Mouse (Mus musculus) lung, embryonic 16.5 days (tissue): ENCODE measurements around the gene Alox5ap. TPM values are rescaled to one million over a fixed set of nuclear protein-coding genes. Genes with fewer than 3 reads are reported as not detected.

Experiments used
- ATAC-seq: fragments of 200-750 bp; cut with Nextera tagmentation; 2 replicates; pipeline ENCODE4 v1.8.0; 2017; ENCODE audit warnings: low read depth, mild to moderate bottlenecking, moderate library complexity
- H3K27ac ChIP-seq: fragments of 300-500 bp; sonication (generic); 2 replicates; pipeline ENCODE4 v1.5.1; 2014; ENCODE audit warnings: mild to moderate bottlenecking, control low read depth, low read length
- H3K27me3 ChIP-seq: fragments of 300-500 bp; sonication (generic); 2 replicates; pipeline ENCODE4 v1.6.1; 2014; ENCODE audit warnings: low read depth, low read length, mixed read lengths; ENCODE audit not compliant: control insufficient read depth, insufficient read depth
- H3K36me3 ChIP-seq: fragments of 300-500 bp; sonication (generic); 2 replicates; pipeline ENCODE4 v1.6.1; 2014; ENCODE audit warnings: low read length; ENCODE audit not compliant: control insufficient read depth, insufficient read depth
- H3K4me1 ChIP-seq: fragments of 300-500 bp; sonication (generic); replicated peaks from 2 replicates; pipeline ENCODE4 v1.6.1; 2014; ENCODE audit warnings: low read length, mixed read lengths; ENCODE audit not compliant: control insufficient read depth, insufficient read depth
- H3K4me2 ChIP-seq: fragments of 300-500 bp; sonication (generic); 2 replicates; pipeline ENCODE4 v1.6.1; 2014; ENCODE audit warnings: low read depth, low read length, control low read depth
- H3K4me3 ChIP-seq: fragments of 300-500 bp; sonication (generic); 2 replicates; pipeline ENCODE4 v1.5.1; 2014; ENCODE audit warnings: mild to moderate bottlenecking, low read length, control low read depth
- H3K9ac ChIP-seq: fragments of 300-500 bp; sonication (generic); 2 replicates; pipeline ENCODE4 v1.6.1; 2014; ENCODE audit warnings: low read length, control low read depth
- H3K9me3 ChIP-seq: fragments of 300-500 bp; sonication (generic); 2 replicates; pipeline ENCODE4 v1.6.1; 2016; ENCODE audit warnings: low read length; ENCODE audit not compliant: control insufficient read depth
- WGBS: fragments of 180-500 bp; shearing (Covaris S2); extraction: QIAGEN DNeasy Blood & Tissue Kit; methylation state at CpG from one replicate; pipeline ENCODE4 v1.1.7; 2014; 5-methylcytosine and 5-hydroxymethylcytosine counted together
- polyA plus RNA-seq: library from polyadenylated mRNA; unstranded; fragments of >200 nt; fragmentation: Nextera tagmentation; extraction: Ambion mirVana; gene quantifications from 2 replicates; pipeline ENCODE4 v1.2.1, GENCODE M21; 2015

Alox5ap gene
- polyA plus RNA-seq, 1 experiment from 2014 or later: 22.0 TPM

DNA sequence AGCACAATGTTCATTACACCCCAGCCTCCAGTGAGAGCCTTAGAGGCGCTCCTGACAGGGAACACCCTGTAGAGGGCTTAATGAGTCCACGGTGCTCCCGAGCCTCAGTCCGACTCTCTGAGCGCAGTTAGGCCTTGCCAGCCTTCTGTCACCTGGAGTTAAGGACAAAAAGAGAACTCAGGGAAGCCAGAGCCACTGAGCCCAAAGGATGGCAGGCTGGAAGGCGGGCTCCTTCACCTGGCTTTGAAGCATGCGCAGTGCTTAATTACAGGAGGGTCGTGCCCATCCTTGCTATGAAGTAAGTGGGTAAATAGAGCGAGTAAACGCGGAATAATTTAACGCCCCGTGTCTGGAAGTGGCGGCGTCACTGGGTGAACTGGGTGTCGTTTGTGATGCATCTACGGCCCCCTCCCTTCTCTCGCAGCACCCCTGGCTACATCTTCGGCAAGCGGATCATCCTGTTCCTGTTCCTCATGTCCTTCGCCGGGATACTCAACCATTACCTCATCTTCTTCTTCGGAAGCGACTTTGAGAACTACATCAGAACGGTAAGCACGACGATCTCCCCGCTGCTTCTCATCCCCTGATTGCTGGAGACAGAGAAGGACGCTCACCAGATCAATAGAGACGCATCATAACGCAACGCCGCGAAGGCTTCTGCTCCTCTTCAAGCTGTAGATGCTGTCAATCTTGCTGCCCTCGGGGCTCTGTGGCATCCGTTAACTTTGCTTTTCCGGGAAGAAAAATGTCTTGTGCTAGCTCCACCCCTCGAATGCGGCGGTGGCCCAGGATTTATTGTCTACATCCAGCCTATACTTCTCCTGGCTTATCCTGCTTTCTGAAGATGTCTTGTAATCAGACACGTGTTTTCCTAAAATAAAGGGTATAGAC is 22.8 kb downstream of the Alox5ap start:
- ATAC-seq: no peak
- peak overlapping the region; percentile 50 for H3K9ac ChIP-seq
- H3K4me3 ChIP-seq: peak overlapping the region; percentile 39
- no peaks in the 10 kb centered on the region for H3K36me3 ChIP-seq
- H3K4me1 ChIP-seq: 0 out of 2 replicates have a peak, but pooled peaks cover 3% of the 10 kb centered on the region
- H3K4me2 ChIP-seq: peak overlapping the region; percentile 65
- 25% methylated on average over 41 of the region's 41 CpGs for WGBS
- no peak overlapping the region for H3K27ac ChIP-seq
- H3K27me3 ChIP-seq: peaks cover 2% of the 10 kb centered on the region; the same call in 1 of the 2 replicates
- no peaks in the 10 kb centered on the region; the same call in 1 of the 2 replicates for H3K9me3 ChIP-seq

DNA sequence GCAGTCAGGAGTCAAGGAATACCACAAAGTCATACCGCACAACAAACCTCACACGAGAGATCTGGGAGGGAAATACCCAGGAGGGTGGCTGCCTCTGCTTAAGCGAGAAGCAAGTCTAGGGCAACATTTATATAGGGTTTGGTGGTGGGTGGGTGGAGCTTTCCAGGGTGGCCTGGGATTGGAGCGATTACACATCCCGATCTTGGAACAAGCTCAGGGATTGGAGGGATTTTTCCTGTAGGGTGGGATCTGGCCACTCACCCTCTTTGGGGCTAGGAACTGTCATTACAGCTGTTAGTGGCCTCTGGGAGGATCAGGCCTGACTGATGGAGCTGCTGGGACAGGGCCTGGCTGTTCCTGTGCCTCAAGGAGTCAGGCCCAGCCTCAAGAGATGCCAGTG is 26.7 kb downstream of the Alox5ap start:
- no peak for ATAC-seq
- Histone ChIP-seq H3K4me2 (no peak overlapping the region), H3K27ac (no peak overlapping the region), H3K27me3 (peaks cover 2% of the 10 kb centered on the region; the same call in 1 of the 2 replicates), H3K4me1 (0 out of 2 replicates have a peak, but pooled peaks cover 3% of the 10 kb centered on the region), H3K4me3 (no peak overlapping the region), H3K9me3 (no peaks in the 10 kb centered on the region), H3K36me3 (no peaks in the 10 kb centered on the region), H3K9ac (no peak overlapping the region)
- WGBS: 85% methylated on average over 5 of the region's 5 CpGs

DNA sequence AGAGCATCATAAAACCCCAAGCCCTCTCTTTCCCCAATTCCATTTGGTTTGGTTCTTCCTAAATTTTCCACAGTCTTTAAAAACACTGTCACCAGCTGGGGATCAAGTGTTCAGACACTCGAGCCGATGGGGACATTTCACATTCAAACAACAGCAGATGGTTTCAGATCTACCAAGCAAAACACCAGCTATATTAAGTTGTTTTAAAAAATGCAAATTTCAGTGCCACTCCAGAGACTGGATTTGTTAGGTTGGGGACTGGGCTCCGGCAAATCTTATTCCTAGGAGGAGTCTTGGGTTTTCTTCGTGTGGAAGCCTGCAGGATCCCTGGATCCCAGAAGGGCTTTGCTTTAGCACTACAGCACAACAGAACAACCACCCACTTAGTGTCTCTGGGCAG is 28.5 kb downstream of the Alox5ap start:
- no peak overlapping the region for H3K4me2 ChIP-seq
- peaks cover 4% of the 10 kb centered on the region; the same call in 1 of the 2 replicates for H3K9me3 ChIP-seq
- H3K9ac ChIP-seq: no peak overlapping the region
- 74% methylated on average over 4 of the region's 4 CpGs for WGBS
- no peak overlapping the region for H3K27ac ChIP-seq
- H3K4me3 ChIP-seq: no peak overlapping the region
- no peaks in the 10 kb centered on the region for H3K36me3 ChIP-seq
- no peaks in the 10 kb centered on the region for H3K4me1 ChIP-seq
- no peak for ATAC-seq
- H3K27me3 ChIP-seq: peaks cover under 1% of the 10 kb centered on the region; the same call in 1 of the 2 replicates

GRCm38 (mm10) chr5:149296808-149297207 is 32.2 kb downstream of the Alox5ap start:
- no peaks in the 10 kb centered on the region for H3K36me3 ChIP-seq
- ATAC-seq: no peak
- 88% methylated on average over 6 of the region's 6 CpGs for WGBS
- H3K9me3 ChIP-seq: peaks cover 4% of the 10 kb centered on the region; the same call in 1 of the 2 replicates
- H3K9ac ChIP-seq: no peak overlapping the region
- no peak overlapping the region for H3K4me2 ChIP-seq
- no peaks in the 10 kb centered on the region for H3K4me1 ChIP-seq
- no peaks in the 10 kb centered on the region for H3K27me3 ChIP-seq
- H3K4me3 ChIP-seq: no peak overlapping the region
- no peak overlapping the region for H3K27ac ChIP-seq

GRCm38 (mm10) chr5:149297464-149297863 is 32.9 kb downstream of the Alox5ap start:
- WGBS: 59% methylated on average over 2 of the region's 2 CpGs

GRCm38 (mm10) chr5:149298234-149298633 is 33.7 kb downstream of the Alox5ap start:
- no peaks in the 10 kb centered on the region for H3K4me1 ChIP-seq
- H3K4me2 ChIP-seq: no peak overlapping the region
- H3K9me3 ChIP-seq: peaks cover 4% of the 10 kb centered on the region; the same call in 1 of the 2 replicates
- no peak overlapping the region for H3K27ac ChIP-seq
- H3K27me3 ChIP-seq: no peaks in the 10 kb centered on the region
- ATAC-seq: no peak
- WGBS: 62% methylated on average over 4 of the region's 4 CpGs
- no peak overlapping the region for H3K9ac ChIP-seq
- H3K4me3 ChIP-seq: no peak overlapping the region
- no peaks in the 10 kb centered on the region for H3K36me3 ChIP-seq

More at GRCm38 (mm10) chr5:149297464-149297863, 32.9 kb downstream of the Alox5ap start:
- ATAC-seq: no peak
- Histone ChIP-seq H3K4me1 (no peaks in the 10 kb centered on the region), H3K9ac (no peak overlapping the region), H3K36me3 (no peaks in the 10 kb centered on the region), H3K27ac (no peak overlapping the region), H3K4me2 (no peak overlapping the region), H3K9me3 (peaks cover 4% of the 10 kb centered on the region; the same call in 1 of the 2 replicates), H3K27me3 (no peaks in the 10 kb centered on the region), H3K4me3 (no peak overlapping the region)

GRCm38 (mm10) chr5:149312884-149313652 is 48.5 kb downstream of the Alox5ap start:
- H3K4me1 ChIP-seq: no peaks in the 10 kb centered on the region
- no peaks in the 10 kb centered on the region for H3K36me3 ChIP-seq
- H3K27ac ChIP-seq: peak overlapping the region; percentile 37
- peak overlapping the region; percentile 2; the same call in 1 of the 2 replicates for H3K9ac ChIP-seq
- no peaks in the 10 kb centered on the region for H3K27me3 ChIP-seq
- ATAC-seq: peak; percentile 61; the same call in 1 of the 2 replicates
- peak overlapping the region; percentile 39 for H3K4me2 ChIP-seq
- peak overlapping the region; percentile 2 for H3K4me3 ChIP-seq
- no peaks in the 10 kb centered on the region for H3K9me3 ChIP-seq
- WGBS: 29% methylated on average over 23 of the region's 23 CpGs

GRCm38 (mm10) chr5:149314514-149315081 is 50.0 kb downstream of the Alox5ap start:
- no peak for ATAC-seq
- Histone ChIP-seq H3K36me3 (no peaks in the 10 kb centered on the region), H3K9ac (no peak overlapping the region), H3K4me2 (no peak overlapping the region), H3K4me3 (no peak overlapping the region), H3K9me3 (no peaks in the 10 kb centered on the region), H3K27ac (no peak overlapping the region), H3K27me3 (no peaks in the 10 kb centered on the region), H3K4me1 (peaks cover under 1% of the 10 kb centered on the region; the same call in 1 of the 2 replicates)
- 59% methylated on average over 12 of the region's 12 CpGs for WGBS
